Mouse (Mus musculus) intestine, embryonic 14.5 days (tissue): Measurements from ENCODE around the gene Timm44. TPM values are rescaled to one million over a fixed set of nuclear protein-coding genes. Genes with fewer than 3 reads are reported as not detected.
"Not testable (repeated sequence)": the region's sequence is repeated elsewhere in the genome, so short reads cannot be mapped to it uniquely, and the experiment has no call there.

ENCODE experiments used
- ATAC-seq: fragments of 200-750 bp; cut with Nextera tagmentation; replicated peaks from 2 replicates; pipeline ENCODE4 v1.8.0; 2017; ENCODE audit warnings: low read depth, moderate number of reproducible peaks, moderate TSS enrichment, moderate library complexity; ENCODE audit not compliant: low FRiP score, low TSS enrichment
- DNase-seq: peaks from one replicate; pipeline ENCODE4 v3.0.0-alpha.2; 2018; ENCODE audit warnings: low spot score
- H3K27ac ChIP-seq: fragments of 300-500 bp; sonication (generic); 2 replicates; pipeline ENCODE4 v1.5.1; 2014; ENCODE audit warnings: low read depth, mild to moderate bottlenecking, control low read depth
- H3K27me3 ChIP-seq: fragments of 300-500 bp; sonication (generic); replicated peaks from 2 replicates; pipeline ENCODE4 v1.6.1; 2014; ENCODE audit warnings: low read length, control low read depth; ENCODE audit not compliant: control insufficient read depth, insufficient read depth
- H3K36me3 ChIP-seq: fragments of 300-500 bp; sonication (generic); 2 replicates; pipeline ENCODE4 v1.6.1; 2014; ENCODE audit warnings: low read length, control low read depth; ENCODE audit not compliant: control insufficient read depth, insufficient read depth
- H3K4me1 ChIP-seq: fragments of 300-500 bp; sonication (generic); replicated peaks from 2 replicates; pipeline ENCODE4 v1.6.1; 2014; ENCODE audit warnings: low read length, control low read depth, mixed read lengths; ENCODE audit not compliant: control insufficient read depth, insufficient read depth
- H3K4me2 ChIP-seq: fragments of 300-500 bp; sonication (generic); 2 replicates; pipeline ENCODE4 v1.6.1; 2014; ENCODE audit warnings: low read length
- H3K4me3 ChIP-seq: fragments of 300-500 bp; sonication (generic); 2 replicates; pipeline ENCODE4 v1.5.1; 2014; ENCODE audit warnings: low read depth, low read length, control low read depth, mixed read lengths
- H3K9ac ChIP-seq: fragments of 300-500 bp; sonication (generic); 2 replicates; pipeline ENCODE4 v1.6.1; 2014; ENCODE audit warnings: mild to moderate bottlenecking, low read length
- H3K9me3 ChIP-seq: fragments of 300-500 bp; sonication (generic); 2 replicates; pipeline ENCODE4 v1.6.1; 2016; ENCODE audit warnings: low read length, control low read depth; ENCODE audit not compliant: control insufficient read depth
- WGBS: fragments of 180-500 bp; shearing (Covaris S2); extraction: QIAGEN DNeasy Blood & Tissue Kit; methylation state at CpG from one replicate; pipeline ENCODE4 v1.1.7; 2014; 5-methylcytosine and 5-hydroxymethylcytosine counted together
- polyA plus RNA-seq: library from polyadenylated mRNA; unstranded; fragments of >200 nt; fragmentation: Nextera tagmentation; extraction: Ambion mirVana; gene quantifications from 2 replicates; pipeline ENCODE4 v1.2.1, GENCODE M21; 2014

Gene Timm44
- polyA plus RNA-seq, 1 experiment from 2014 or later = 89.8 TPM

DNA sequence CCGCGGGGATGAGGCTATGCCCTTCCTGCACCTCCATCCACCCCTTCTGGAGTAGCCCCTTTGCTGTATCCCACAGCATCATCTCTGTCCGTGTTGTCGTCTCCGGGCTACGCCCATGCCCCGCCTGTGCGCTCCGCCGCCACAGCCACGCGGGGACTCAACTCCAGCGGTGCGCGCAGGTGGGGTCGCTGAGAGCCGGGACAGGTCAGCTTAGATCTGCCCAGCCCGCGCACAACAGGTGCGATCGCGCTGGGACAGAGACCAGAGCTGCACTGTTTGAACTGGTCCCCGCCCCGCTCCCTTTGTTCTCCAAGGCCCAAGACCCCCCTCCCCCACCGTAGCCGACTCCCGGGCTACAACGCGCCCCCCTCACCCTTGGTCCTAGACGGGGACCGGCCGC, 17.0 kb downstream of the Timm44 start:
- Histone ChIP-seq H3K27ac (peak overlapping the region; percentile 83), H3K9me3 (no peaks in the 10 kb centered on the region), H3K4me3 (peak overlapping the region; percentile 89), H3K4me2 (peak overlapping the region; percentile 67), H3K36me3 (peaks cover 64% of the 10 kb centered on the region), H3K27me3 (no peaks in the 10 kb centered on the region), H3K4me1 (peaks cover 23% of the 10 kb centered on the region), H3K9ac (peak overlapping the region; percentile 88)
- no peak for DNase-seq
- under 1% methylated on average over 32 of the region's 32 CpGs for WGBS
- peak; percentile 79 for ATAC-seq

DNA sequence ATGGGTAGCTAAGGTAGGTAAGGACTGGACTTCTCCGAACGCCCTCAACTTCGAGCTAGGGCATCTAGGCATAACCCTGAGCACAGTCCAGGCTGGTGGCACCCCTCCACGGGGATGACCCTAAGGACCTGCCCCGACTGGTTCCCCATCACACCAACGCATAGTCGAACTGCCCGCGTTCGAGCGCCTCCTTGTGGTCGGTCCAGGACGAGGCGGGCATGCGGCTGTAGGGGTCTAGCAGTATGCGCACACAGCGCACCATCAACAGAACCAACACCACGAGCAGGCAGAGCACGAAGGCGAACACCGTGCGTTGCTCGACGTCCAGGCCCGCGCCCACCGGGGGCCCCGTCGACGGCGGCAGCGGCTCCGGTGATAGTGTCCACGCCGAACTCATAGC, 17.5 kb downstream of the Timm44 start:
- DNase-seq = peak; percentile 94
- H3K27me3 ChIP-seq = no peaks in the 10 kb centered on the region
- 2% methylated on average over 35 of the region's 35 CpGs for WGBS
- H3K27ac ChIP-seq = peak overlapping the region; percentile 83
- H3K9me3 ChIP-seq = no peaks in the 10 kb centered on the region
- peak overlapping the region; percentile 67 for H3K4me2 ChIP-seq
- H3K36me3 ChIP-seq = peaks cover 60% of the 10 kb centered on the region
- ATAC-seq = peak; percentile 64
- H3K9ac ChIP-seq = peak overlapping the region; percentile 88
- H3K4me3 ChIP-seq = peak overlapping the region; percentile 89
- peaks cover 24% of the 10 kb centered on the region for H3K4me1 ChIP-seq

DNA sequence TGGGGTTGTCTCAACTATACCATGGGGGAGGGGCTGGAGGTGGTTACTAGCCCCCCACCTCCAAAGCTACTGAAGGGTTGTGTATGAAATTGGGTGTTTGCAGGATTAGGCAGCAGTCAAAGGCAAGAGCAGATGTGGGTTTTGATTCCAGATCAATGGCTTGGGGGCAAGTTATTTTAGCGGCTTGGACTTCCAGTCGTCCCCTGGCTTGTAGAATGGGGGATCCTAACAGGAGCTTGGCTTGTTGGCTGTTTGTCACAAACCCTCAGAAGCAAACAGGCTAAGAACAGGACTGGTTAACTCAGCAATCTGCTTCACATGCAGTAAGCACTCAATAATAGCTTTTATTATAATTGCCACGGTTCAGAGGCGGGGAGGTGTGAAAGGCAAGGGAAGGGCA, 18.4 kb downstream of the Timm44 start:
- Histone ChIP-seq H3K27ac (peak overlapping the region; percentile 45), H3K4me1 (peaks cover 24% of the 10 kb centered on the region), H3K9me3 (no peaks in the 10 kb centered on the region), H3K4me3 (no peak overlapping the region), H3K27me3 (no peaks in the 10 kb centered on the region), H3K36me3 (peaks cover 51% of the 10 kb centered on the region), H3K9ac (no peak overlapping the region), H3K4me2 (peak overlapping the region; percentile 67; the same call in 1 of the 2 replicates)
- ATAC-seq (no peak), DNase-seq (no peak)
- WGBS = 80% methylated on average over 4 of the region's 4 CpGs

GRCm38 (mm10) chr8:4256911-4257310, 18.8 kb downstream of the Timm44 start:
- H3K27ac ChIP-seq = peak overlapping the region; percentile 45
- H3K4me1 ChIP-seq = peaks cover 24% of the 10 kb centered on the region
- H3K27me3 ChIP-seq = no peaks in the 10 kb centered on the region
- no peak overlapping the region for H3K4me3 ChIP-seq
- peaks cover 47% of the 10 kb centered on the region for H3K36me3 ChIP-seq
- ATAC-seq (no peak), DNase-seq (no peak)
- 0 out of 2 replicates have a peak overlapping the region, but pooled peaks have one; percentile 11 for H3K4me2 ChIP-seq
- no peak overlapping the region for H3K9ac ChIP-seq
- H3K9me3 ChIP-seq = no peaks in the 10 kb centered on the region
- WGBS = 55% methylated on average over 4 of the region's 4 CpGs

DNA sequence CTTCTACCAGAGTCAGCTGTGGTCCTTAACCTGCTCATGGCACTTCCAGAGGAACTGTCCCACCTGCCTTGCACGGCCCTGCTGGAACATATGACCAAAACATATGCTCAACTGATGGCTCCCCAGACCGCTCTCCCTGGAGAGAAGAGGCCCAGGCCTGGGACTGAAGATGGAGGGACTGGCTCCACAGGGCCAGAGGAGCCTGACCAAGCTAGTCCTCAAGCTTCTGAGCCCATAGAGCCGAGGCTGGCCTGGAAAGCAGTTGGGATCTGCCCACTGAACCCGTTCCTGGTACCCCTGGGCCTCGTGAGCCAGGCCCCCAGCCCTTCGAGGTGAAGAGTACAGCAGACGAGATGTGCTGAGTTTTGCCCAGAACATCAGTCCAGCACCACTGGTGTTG, 20.2 kb downstream of the Timm44 start:
- Histone ChIP-seq H3K4me1 (peaks cover 28% of the 10 kb centered on the region), H3K36me3 (peaks cover 33% of the 10 kb centered on the region)
- not testable (repeated sequence) for H3K9me3 ChIP-seq, H3K27me3 ChIP-seq, H3K4me2 ChIP-seq, H3K27ac ChIP-seq, DNase-seq, ATAC-seq, H3K9ac ChIP-seq, H3K4me3 ChIP-seq
- 88% methylated on average over 7 of the region's 7 CpGs for WGBS

DNA sequence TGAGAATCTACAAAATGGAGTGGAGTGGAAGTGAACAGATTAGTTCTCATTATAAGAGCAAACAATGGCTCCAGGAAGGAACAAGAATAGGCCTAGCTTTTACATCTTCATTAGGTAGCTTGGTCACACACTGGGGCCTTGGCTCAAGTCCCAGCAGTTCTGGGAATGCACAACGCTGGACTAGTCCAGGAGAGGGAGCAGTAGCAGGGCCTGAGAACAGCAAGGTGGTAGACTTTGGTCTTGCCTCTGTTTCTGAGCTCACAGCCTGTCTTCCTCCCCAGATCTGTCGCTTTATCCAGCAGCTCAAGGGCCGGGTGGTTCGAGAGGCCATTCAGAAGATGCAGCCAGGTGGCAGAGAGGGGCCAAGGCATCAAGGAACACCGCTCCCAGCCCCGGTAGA, 21.7 kb downstream of the Timm44 start:
- no peak for DNase-seq
- no peak overlapping the region for H3K27ac ChIP-seq
- ATAC-seq = no peak
- 67% methylated on average over 6 of the region's 6 CpGs for WGBS
- H3K27me3 ChIP-seq = no peaks in the 10 kb centered on the region
- no peaks in the 10 kb centered on the region for H3K9me3 ChIP-seq
- no peak overlapping the region for H3K9ac ChIP-seq
- peaks cover 22% of the 10 kb centered on the region for H3K4me1 ChIP-seq
- H3K4me3 ChIP-seq = peak overlapping the region; percentile 94
- H3K4me2 ChIP-seq = peak overlapping the region; percentile 64
- peaks cover 34% of the 10 kb centered on the region for H3K36me3 ChIP-seq

GRCm38 (mm10) chr8:4252934-4253841, 22.5 kb downstream of the Timm44 start, which contains the start of gene Snapc2:
Snapc2 (plus strand) TSS chr8:4253080.
- DNase-seq (peak; percentile 98), ATAC-seq (peak; percentile 91)
- peaks cover 36% of the 10 kb centered on the region for H3K36me3 ChIP-seq
- H3K27me3 ChIP-seq = no peaks in the 10 kb centered on the region
- H3K4me2 ChIP-seq = peak within 1 kb of the TSS; percentile 64
- H3K27ac ChIP-seq = peak within 1 kb of the TSS; percentile 86
- H3K4me3 ChIP-seq = peak within 1 kb of the TSS; percentile 94
- H3K4me1 ChIP-seq = peaks cover 22% of the 10 kb centered on the region
- peak within 1 kb of the TSS; percentile 79 for H3K9ac ChIP-seq
- under 1% methylated on average over 68 of the region's 69 CpGs for WGBS
- no peaks in the 10 kb centered on the region for H3K9me3 ChIP-seq

DNA sequence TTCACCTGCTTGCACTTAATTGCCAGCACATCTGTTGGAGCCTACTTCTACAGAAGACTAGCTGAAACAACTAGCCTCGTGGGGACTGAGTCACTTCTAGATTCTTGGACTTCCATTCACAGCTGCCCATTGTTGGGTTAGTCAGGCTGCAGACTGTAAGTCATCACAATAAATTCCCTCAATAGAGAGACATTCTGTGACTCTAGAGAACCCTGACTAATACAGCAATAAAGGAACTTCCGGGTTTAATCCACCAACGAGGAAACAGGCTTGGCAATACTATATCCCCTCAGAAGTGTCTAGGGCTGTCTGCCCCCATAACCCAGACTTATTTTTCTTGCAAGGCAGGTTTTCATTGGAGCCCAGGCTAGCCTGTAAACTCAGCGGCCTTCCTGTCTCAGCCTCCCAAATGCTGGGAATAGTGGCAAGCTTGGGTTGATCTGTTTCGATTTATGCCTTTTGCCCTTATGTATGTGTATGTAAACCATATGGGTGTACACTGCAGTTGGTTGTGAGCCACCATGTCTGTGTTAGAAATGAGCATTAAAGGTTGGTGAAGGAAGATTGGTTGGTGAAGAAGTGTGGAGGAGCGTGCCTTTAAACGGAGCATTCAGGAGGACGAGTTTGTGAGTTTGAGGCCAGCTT, 23.5 kb downstream of the Timm44 start:
- Histone ChIP-seq H3K27ac (no peak overlapping the region), H3K36me3 (peaks cover 45% of the 10 kb centered on the region), H3K4me3 (peak overlapping the region; percentile 94), H3K9me3 (no peaks in the 10 kb centered on the region), H3K4me1 (peaks cover 13% of the 10 kb centered on the region), H3K4me2 (peak overlapping the region; percentile 64), H3K27me3 (no peaks in the 10 kb centered on the region), H3K9ac (peak overlapping the region; percentile 79)
- WGBS = 44% methylated on average over 8 of the region's 8 CpGs
- ATAC-seq = no peak
- no peak for DNase-seq
